Mouse (Mus musculus): ENCODE results near the gene Zmynd15. TPM values are rescaled to one million over a fixed set of nuclear protein-coding genes. Genes with fewer than 3 reads are reported as not detected.
A peak's percentile ranks its signal among the peaks of the same experiment; 100 is the strongest.
"Not testable (repeated sequence)": the region's sequence is repeated elsewhere in the genome, so short reads cannot be mapped to it uniquely, and the experiment has no call there.

The Zmynd15 gene
- polyA plus RNA-seq, 1 experiment from 2014 or later: 0.87 TPM

GRCm38 (mm10) chr11:70459601-70460101, 418 bp downstream of the Zmynd15 start, which contains the start of gene Cxcl16:
Gene Cxcl16 (minus strand): TSS chr11:70459984.
- WGBS (ENCODE audit: insufficient replicate concordance): 3% methylated on average over 30 of the region's 30 CpGs
- peaks cover 39% of the 10 kb centered on the region for H3K27me3 ChIP-seq (ENCODE audit: control insufficient read depth, insufficient read depth, low read depth, low read length)
- H3K4me1 ChIP-seq (ENCODE audit: control insufficient read depth, low read depth, low read length): no peaks in the 10 kb centered on the region; the same call in 1 of the 2 replicates
- peak within 1 kb of the TSS; percentile 61 for H3K4me3 ChIP-seq (ENCODE audit: low read depth, low read length)
- peak within 1 kb of the TSS; percentile 35; the same call in 1 of the 2 replicates for H3K9ac ChIP-seq (ENCODE audit: low read depth, low read length)
- no peak for ATAC-seq (ENCODE audit: low read depth)
- no peaks in the 10 kb centered on the region for H3K9me3 ChIP-seq (replicated peaks; ENCODE audit: control insufficient read depth, low read length)
- H3K27ac ChIP-seq (ENCODE audit: low read length): no peak within 1 kb of the TSS
- no peaks in the 10 kb centered on the region for H3K36me3 ChIP-seq (ENCODE audit: control insufficient read depth, insufficient read depth)
- H3K4me2 ChIP-seq (ENCODE audit: low read depth, low read length): peak within 1 kb of the TSS; percentile 72

DNA sequence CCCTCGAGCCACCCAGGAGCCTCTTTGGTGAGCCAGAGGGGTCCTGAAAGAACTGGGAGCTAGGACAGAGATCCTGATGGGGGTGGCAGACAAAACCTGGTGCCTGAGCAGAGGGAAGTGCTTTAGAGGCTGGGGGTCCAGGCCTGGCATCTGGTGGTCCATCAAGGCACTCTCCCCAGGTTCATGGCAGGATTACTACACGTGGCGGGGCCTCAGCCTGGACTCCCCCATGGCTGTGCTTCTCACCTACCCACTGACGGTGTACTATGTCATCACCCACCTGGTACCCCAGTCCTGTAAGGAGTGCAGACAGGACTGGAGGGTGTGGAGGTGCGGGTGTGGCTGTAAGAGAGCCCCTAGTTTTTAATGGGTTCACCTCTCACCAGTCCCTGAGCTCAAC, 4.7 kb downstream of the Zmynd15 start:
- no peaks in the 10 kb centered on the region; the same call in 1 of the 2 replicates for H3K4me1 ChIP-seq (ENCODE audit: control insufficient read depth, low read depth, low read length)
- WGBS (ENCODE audit: insufficient replicate concordance): 66% methylated on average over 5 of the region's 5 CpGs
- no peaks in the 10 kb centered on the region for H3K9me3 ChIP-seq (replicated peaks; ENCODE audit: control insufficient read depth, low read length)
- H3K27ac ChIP-seq (ENCODE audit: low read length): no peak overlapping the region
- no peak overlapping the region for H3K4me3 ChIP-seq (ENCODE audit: low read depth, low read length)
- peaks cover 53% of the 10 kb centered on the region for H3K27me3 ChIP-seq (ENCODE audit: control insufficient read depth, insufficient read depth, low read depth, low read length)
- H3K9ac ChIP-seq (ENCODE audit: low read depth, low read length): no peak overlapping the region
- H3K36me3 ChIP-seq (ENCODE audit: control insufficient read depth, insufficient read depth): no peaks in the 10 kb centered on the region
- H3K4me2 ChIP-seq (ENCODE audit: low read depth, low read length): no peak overlapping the region
- ATAC-seq (ENCODE audit: low read depth): no peak

GRCm38 (mm10) chr11:70465211-70465610, 6.0 kb downstream of the Zmynd15 start:
- no peak overlapping the region for H3K27ac ChIP-seq (ENCODE audit: low read length)
- 28% methylated on average over 16 of the region's 16 CpGs for WGBS (ENCODE audit: insufficient replicate concordance)
- no peak overlapping the region for H3K4me2 ChIP-seq (ENCODE audit: low read depth, low read length)
- ATAC-seq (ENCODE audit: low read depth): no peak
- H3K36me3 ChIP-seq (ENCODE audit: control insufficient read depth, insufficient read depth): no peaks in the 10 kb centered on the region
- H3K4me1 ChIP-seq (ENCODE audit: control insufficient read depth, low read depth, low read length): no peaks in the 10 kb centered on the region
- H3K27me3 ChIP-seq (ENCODE audit: control insufficient read depth, insufficient read depth, low read depth, low read length): peaks cover 40% of the 10 kb centered on the region
- no peak overlapping the region for H3K4me3 ChIP-seq (ENCODE audit: low read depth, low read length)
- no peak overlapping the region for H3K9ac ChIP-seq (ENCODE audit: low read depth, low read length)
- H3K9me3 ChIP-seq (replicated peaks; ENCODE audit: control insufficient read depth, low read length): no peaks in the 10 kb centered on the region

DNA sequence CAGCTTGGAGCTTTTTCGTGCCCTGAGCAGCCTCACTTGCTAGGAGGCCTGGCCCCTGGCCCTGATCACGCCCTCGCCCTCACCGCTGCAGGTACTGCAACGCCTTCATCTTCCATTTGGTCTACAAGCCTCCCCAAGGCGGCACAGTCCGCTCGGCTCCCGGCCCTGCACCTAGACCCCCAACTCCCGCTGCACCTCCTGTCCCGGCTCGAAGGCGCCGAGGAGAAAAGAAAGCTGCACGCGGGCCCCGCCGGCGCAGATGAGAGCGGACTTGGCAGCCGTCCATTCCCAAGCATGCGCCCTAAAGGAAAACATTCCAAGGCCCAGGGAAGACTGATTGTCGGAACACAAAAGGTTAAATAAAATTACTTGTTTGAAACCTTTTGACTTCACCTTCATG, 6.6 kb downstream of the Zmynd15 start:
- ATAC-seq (ENCODE audit: low read depth): no peak
- Histone ChIP-seq H3K4me2 (ENCODE audit: low read depth, low read length) (peak overlapping the region; percentile 17; the same call in 1 of the 2 replicates), H3K36me3 (ENCODE audit: control insufficient read depth, insufficient read depth) (no peaks in the 10 kb centered on the region), H3K9ac (ENCODE audit: low read depth, low read length) (no peak overlapping the region), H3K9me3 (replicated peaks; ENCODE audit: control insufficient read depth, low read length) (no peaks in the 10 kb centered on the region), H3K4me1 (ENCODE audit: control insufficient read depth, low read depth, low read length) (no peaks in the 10 kb centered on the region), H3K27me3 (ENCODE audit: control insufficient read depth, insufficient read depth, low read depth, low read length) (peaks cover 34% of the 10 kb centered on the region), H3K4me3 (ENCODE audit: low read depth, low read length) (peak overlapping the region; percentile 18; the same call in 1 of the 2 replicates), H3K27ac (ENCODE audit: low read length) (no peak overlapping the region)
- 35% methylated on average over 23 of the region's 23 CpGs for WGBS (ENCODE audit: insufficient replicate concordance)

DNA sequence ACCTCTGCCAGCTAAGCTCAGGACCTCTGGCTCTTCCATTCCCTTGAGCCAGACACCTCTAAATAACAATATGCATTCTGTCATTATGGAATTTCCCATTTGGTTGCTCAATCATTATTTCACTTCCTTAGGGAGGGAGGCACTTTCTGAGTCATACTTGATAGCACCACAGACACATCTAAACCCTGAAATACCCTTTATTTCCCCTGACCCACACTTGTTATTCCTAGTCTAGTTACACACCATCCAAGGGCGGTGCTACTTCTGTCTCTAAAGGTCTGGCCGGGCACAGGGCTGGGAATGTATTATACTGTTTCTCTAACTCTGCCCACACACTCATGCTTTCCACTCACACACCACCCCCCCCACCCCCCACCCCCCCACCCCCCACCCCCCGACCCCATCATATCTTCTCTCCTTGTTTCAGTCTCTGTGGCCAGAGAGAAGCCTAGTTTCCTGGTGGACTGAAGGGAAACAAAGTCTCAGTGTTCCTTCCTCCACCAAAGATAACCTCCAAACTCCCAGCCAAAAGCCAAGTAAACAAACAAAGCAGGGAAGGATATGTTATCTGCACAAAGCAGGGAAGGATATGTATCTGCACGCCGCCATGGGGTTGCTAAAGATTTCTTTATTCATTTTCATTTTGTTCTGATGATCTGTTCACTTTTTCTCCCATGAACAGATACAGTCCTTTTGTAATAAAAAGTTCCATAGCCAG, 8.8 kb downstream of the Zmynd15 start:
- ATAC-seq (ENCODE audit: low read depth): peak; percentile 37; the same call in 1 of the 2 replicates
- H3K36me3 ChIP-seq (ENCODE audit: control insufficient read depth, insufficient read depth): no peaks in the 10 kb centered on the region
- no peaks in the 10 kb centered on the region for H3K9me3 ChIP-seq (replicated peaks; ENCODE audit: control insufficient read depth, low read length)
- H3K4me3 ChIP-seq (ENCODE audit: low read depth, low read length): no peak overlapping the region
- H3K27ac ChIP-seq (ENCODE audit: low read length): no peak overlapping the region
- no peak overlapping the region for H3K9ac ChIP-seq (ENCODE audit: low read depth, low read length)
- H3K27me3 ChIP-seq (ENCODE audit: control insufficient read depth, insufficient read depth, low read depth, low read length): peaks cover 24% of the 10 kb centered on the region
- no peaks in the 10 kb centered on the region for H3K4me1 ChIP-seq (ENCODE audit: control insufficient read depth, low read depth, low read length)
- H3K4me2 ChIP-seq (ENCODE audit: low read depth, low read length): no peak overlapping the region
- 47% methylated on average over 5 of the region's 5 CpGs for WGBS (ENCODE audit: insufficient replicate concordance)

- ATAC-seq (ENCODE audit: low read depth): no peak
- Histone ChIP-seq H3K9ac (ENCODE audit: low read depth, low read length) (no peak overlapping the region), H3K4me1 (ENCODE audit: control insufficient read depth, low read depth, low read length) (no peaks in the 10 kb centered on the region), H3K27me3 (ENCODE audit: control insufficient read depth, insufficient read depth, low read depth, low read length) (peaks cover 18% of the 10 kb centered on the region), H3K36me3 (ENCODE audit: control insufficient read depth, insufficient read depth) (no peaks in the 10 kb centered on the region), H3K27ac (ENCODE audit: low read length) (no peak overlapping the region), H3K4me3 (ENCODE audit: low read depth, low read length) (no peak overlapping the region), H3K9me3 (replicated peaks; ENCODE audit: control insufficient read depth, low read length) (no peaks in the 10 kb centered on the region), H3K4me2 (ENCODE audit: low read depth, low read length) (no peak overlapping the region)
- 59% methylated on average over 3 of the region's 3 CpGs for WGBS (ENCODE audit: insufficient replicate concordance)
Measured at GRCm38 (mm10) chr11:70469764-70470163, 10.5 kb downstream of the Zmynd15 start.

GRCm38 (mm10) chr11:70472716-70473115, 13.5 kb downstream of the Zmynd15 start:
- Histone ChIP-seq H3K4me2 (ENCODE audit: low read depth, low read length) (no peak overlapping the region), H3K9me3 (replicated peaks; ENCODE audit: control insufficient read depth, low read length) (no peaks in the 10 kb centered on the region), H3K27ac (ENCODE audit: low read length) (no peak overlapping the region), H3K36me3 (ENCODE audit: control insufficient read depth, insufficient read depth) (no peaks in the 10 kb centered on the region), H3K4me3 (ENCODE audit: low read depth, low read length) (no peak overlapping the region), H3K27me3 (ENCODE audit: control insufficient read depth, insufficient read depth, low read depth, low read length) (no peaks in the 10 kb centered on the region), H3K9ac (ENCODE audit: low read depth, low read length) (no peak overlapping the region), H3K4me1 (ENCODE audit: control insufficient read depth, low read depth, low read length) (no peaks in the 10 kb centered on the region)
- no peak for ATAC-seq (ENCODE audit: low read depth)

GRCm38 (mm10) chr11:70473291-70473690, 14.1 kb downstream of the Zmynd15 start:
- not testable (repeated sequence) for H3K27me3 ChIP-seq (ENCODE audit: control insufficient read depth, insufficient read depth, low read depth, low read length); ATAC-seq (ENCODE audit: low read depth); H3K4me1 ChIP-seq (ENCODE audit: control insufficient read depth, low read depth, low read length); H3K9ac ChIP-seq (ENCODE audit: low read depth, low read length); H3K4me3 ChIP-seq (ENCODE audit: low read depth, low read length); H3K27ac ChIP-seq (ENCODE audit: low read length); H3K9me3 ChIP-seq (replicated peaks; ENCODE audit: control insufficient read depth, low read length); H3K36me3 ChIP-seq (ENCODE audit: control insufficient read depth, insufficient read depth); H3K4me2 ChIP-seq (ENCODE audit: low read depth, low read length)
- 73% methylated on average over 5 of the region's 5 CpGs for WGBS (ENCODE audit: insufficient replicate concordance)

DNA sequence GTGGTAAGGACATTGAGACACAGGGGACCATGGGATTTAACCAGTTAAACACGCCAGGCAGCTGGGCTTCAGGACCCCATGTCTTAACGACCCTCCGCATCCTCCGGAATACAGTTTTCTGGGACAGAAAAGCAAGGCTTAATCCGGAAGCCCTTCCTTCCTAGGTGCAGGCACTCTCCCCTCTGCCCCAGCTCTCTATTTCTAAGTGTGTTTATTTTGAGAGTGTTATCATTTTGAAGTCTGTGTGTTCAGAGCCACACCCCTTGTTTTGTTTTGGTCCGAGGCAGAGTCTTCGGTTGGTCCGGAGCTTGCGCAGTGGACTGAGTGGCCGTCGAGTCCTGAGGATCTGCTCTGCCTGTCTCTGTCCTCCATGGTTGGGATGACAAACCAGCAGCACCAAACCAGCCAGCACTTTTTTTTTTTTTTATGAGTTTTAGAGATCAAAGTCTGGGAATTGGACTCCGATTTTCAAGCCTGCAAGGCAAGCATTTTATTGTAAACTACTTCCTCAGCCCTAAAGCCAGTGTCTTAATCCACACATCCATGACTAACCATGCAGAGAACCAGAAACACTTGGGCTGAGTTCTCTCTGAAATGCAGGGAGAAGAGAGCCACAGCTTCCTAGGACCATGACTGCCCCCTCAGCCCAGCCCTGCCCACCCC, 15.8 kb downstream of the Zmynd15 start:
- Histone ChIP-seq H3K9me3 (replicated peaks; ENCODE audit: control insufficient read depth, low read length) (no peaks in the 10 kb centered on the region), H3K36me3 (ENCODE audit: control insufficient read depth, insufficient read depth) (no peaks in the 10 kb centered on the region), H3K4me2 (ENCODE audit: low read depth, low read length) (no peak overlapping the region), H3K4me3 (ENCODE audit: low read depth, low read length) (no peak overlapping the region), H3K27ac (ENCODE audit: low read length) (no peak overlapping the region), H3K27me3 (ENCODE audit: control insufficient read depth, insufficient read depth, low read depth, low read length) (no peaks in the 10 kb centered on the region), H3K4me1 (ENCODE audit: control insufficient read depth, low read depth, low read length) (no peaks in the 10 kb centered on the region), H3K9ac (ENCODE audit: low read depth, low read length) (no peak overlapping the region)
- no peak for ATAC-seq (ENCODE audit: low read depth)
- WGBS (ENCODE audit: insufficient replicate concordance): 60% methylated on average over 12 of the region's 12 CpGs

Measured in liver, embryonic 16.5 days (tissue).